Mouse (Mus musculus) forebrain, embryonic 11.5 days (tissue): ENCODE data around the gene Rapgef2. TPM values are rescaled to one million over a fixed set of nuclear protein-coding genes. Genes with fewer than 3 reads are reported as not detected.

Experiments used
- ATAC-seq: fragments of 200-750 bp; cut with Nextera tagmentation; replicated peaks from 2 replicates; pipeline ENCODE4 v1.8.0; 2017; ENCODE audit warnings: moderate TSS enrichment; ENCODE audit not compliant: low FRiP score
- DNase-seq: peaks from one replicate; pipeline ENCODE4 v3.0.0-alpha.2; 2017; ENCODE audit warnings: low spot score
- H3K27ac ChIP-seq: fragments of 300-500 bp; sonication (generic); 2 replicates; pipeline ENCODE4 v1.5.1; 2014; ENCODE audit warnings: low read depth, low read length
- H3K27me3 ChIP-seq: fragments of 300-500 bp; sonication (generic); 2 replicates; pipeline ENCODE4 v1.6.1; 2014; ENCODE audit warnings: mild to moderate bottlenecking, low read length, mixed read lengths; ENCODE audit not compliant: control insufficient read depth, insufficient read depth
- H3K36me3 ChIP-seq: fragments of 300-500 bp; sonication (generic); 2 replicates; pipeline ENCODE4 v1.6.1; 2014; ENCODE audit warnings: mild to moderate bottlenecking, low read length, moderate library complexity, mixed read lengths; ENCODE audit not compliant: control insufficient read depth, insufficient read depth
- H3K4me1 ChIP-seq: fragments of 300-500 bp; sonication (generic); replicated peaks from 2 replicates; pipeline ENCODE4 v1.6.1; 2014; ENCODE audit warnings: low read length, mixed read lengths; ENCODE audit not compliant: control insufficient read depth, insufficient read depth
- H3K4me2 ChIP-seq: fragments of 300-500 bp; sonication (generic); 2 replicates; pipeline ENCODE4 v1.6.1; 2014; ENCODE audit warnings: low read depth, mild to moderate bottlenecking, low read length, moderate library complexity, mixed read lengths; ENCODE audit not compliant: severe bottlenecking
- H3K4me3 ChIP-seq: fragments of 300-500 bp; sonication (generic); 2 replicates; pipeline ENCODE4 v1.5.1; 2014; ENCODE audit warnings: low read depth, low read length
- H3K9ac ChIP-seq: fragments of 300-500 bp; sonication (generic); 2 replicates; pipeline ENCODE4 v1.6.1; 2014; ENCODE audit warnings: low read length
- H3K9me3 ChIP-seq: fragments of 300-500 bp; sonication (generic); 2 replicates; pipeline ENCODE4 v1.6.1; 2016; ENCODE audit warnings: low read length, mixed read lengths; ENCODE audit not compliant: control insufficient read depth
- WGBS: fragments of 180-500 bp; shearing (Covaris S2); extraction: QIAGEN DNeasy Blood & Tissue Kit; methylation state at CpG from one replicate; pipeline ENCODE4 v1.1.7; 2014; 5-methylcytosine and 5-hydroxymethylcytosine counted together
- polyA plus RNA-seq: library from polyadenylated mRNA; unstranded; fragments of >200 nt; fragmentation: Nextera tagmentation; extraction: Ambion mirVana; gene quantifications from 2 replicates; pipeline ENCODE4 v1.2.1, GENCODE M21; 2014

Rapgef2 gene
- polyA plus RNA-seq, 1 experiment from 2014 or later, result 8.5 TPM

DNA sequence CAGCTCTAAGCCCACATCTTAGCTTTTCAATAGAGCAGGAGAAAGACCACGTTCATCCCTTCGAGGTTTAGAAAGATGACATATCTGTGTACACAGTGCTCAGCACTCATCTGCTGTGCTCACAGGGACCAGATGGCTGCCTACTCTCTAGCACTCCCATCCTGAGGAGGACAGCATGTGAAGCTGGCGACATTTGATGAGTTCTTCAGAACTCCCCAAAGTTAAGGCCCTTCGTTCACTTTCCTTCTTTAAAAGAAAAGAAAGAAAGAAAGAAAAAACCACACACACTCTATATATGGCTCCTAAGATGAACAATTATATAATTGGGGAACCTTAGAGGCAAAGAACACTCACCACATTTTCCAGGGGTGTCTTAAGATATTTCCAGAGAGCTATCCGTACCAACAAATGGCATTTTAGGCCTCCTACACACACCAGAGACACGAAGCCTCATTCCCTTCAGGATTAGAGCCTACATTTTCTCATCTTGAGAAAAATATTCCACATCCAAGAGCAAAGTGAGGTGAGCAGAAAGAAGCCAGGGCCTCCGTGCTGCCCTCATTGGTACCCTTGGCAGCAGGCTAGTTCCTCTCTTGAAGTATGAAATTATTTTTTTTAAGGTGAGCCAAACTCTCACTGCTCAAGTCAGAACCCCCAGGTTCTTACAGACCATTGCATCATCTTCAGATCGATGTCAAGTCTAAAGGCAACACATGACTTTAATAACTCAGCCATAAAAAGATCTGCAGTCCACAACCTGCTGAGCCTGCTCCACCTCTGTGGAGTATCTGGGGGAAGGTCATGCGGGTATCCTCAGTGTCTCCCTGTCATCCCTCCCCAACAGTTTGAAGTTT, 270.5 kb downstream of the Rapgef2 start:
- Histone ChIP-seq H3K4me1 (no peaks in the 10 kb centered on the region), H3K27me3 (no peaks in the 10 kb centered on the region), H3K27ac (no peak overlapping the region), H3K4me3 (no peak overlapping the region), H3K4me2 (no peak overlapping the region), H3K36me3 (no peaks in the 10 kb centered on the region), H3K9ac (no peak overlapping the region), H3K9me3 (no peaks in the 10 kb centered on the region)
- WGBS, result 89% methylated on average over 9 of the region's 9 CpGs
- DNase-seq (no peak), ATAC-seq (no peak)

Other genes starting within 250 kb of the Rapgef2 start
- not detected in 2 replicates for gene Gm17359, start 50.1 kb upstream of the Rapgef2 start, polyA plus RNA-seq